Mouse (Mus musculus): ENCODE results near the gene Gm13304. TPM values are rescaled to one million over a fixed set of nuclear protein-coding genes. Genes with fewer than 3 reads are reported as not detected.
"Not testable (repeated sequence)": the region's sequence is repeated elsewhere in the genome, so short reads cannot be mapped to it uniquely, and the experiment has no call there.

The Gm13304 gene
- 0.17 and 0.24 TPM in 2 replicates for polyA plus RNA-seq (2016; fragmentation: Nextera tagmentation; extraction: Ambion mirVana)

DNA sequence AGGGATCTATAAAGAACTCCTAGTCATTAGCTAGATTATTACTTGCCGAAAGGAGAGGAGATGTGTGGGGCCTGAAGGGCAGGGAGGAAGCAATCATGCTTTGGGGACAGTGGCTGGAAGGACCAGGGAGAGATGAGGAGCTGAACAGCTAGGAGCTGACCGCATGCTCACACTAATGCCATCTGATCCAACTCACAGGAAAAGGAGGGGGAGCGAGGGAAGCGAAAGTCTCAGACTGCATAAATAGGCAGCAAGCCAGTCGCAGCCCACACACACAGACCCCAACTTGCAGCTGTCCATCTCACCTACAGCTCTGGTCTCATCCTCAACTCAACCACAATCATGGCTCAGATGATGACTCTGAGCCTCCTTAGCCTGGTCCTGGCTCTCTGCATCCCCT lies at the start of gene Gm13304:
Gm13304 (plus strand) TSS at position 301 of the 400 bp plus-strand sequence.
- DNase-seq (ENCODE audit: low spot score); H3K27ac ChIP-seq; H3K27me3 ChIP-seq (ENCODE audit: insufficient read depth, poor library complexity, severe bottlenecking); H3K4me1 ChIP-seq; H3K4me3 ChIP-seq; H3K9me3 ChIP-seq; H3K36me3 ChIP-seq: not testable (repeated sequence)
- WGBS: no CpG with 5 or more reads among the region's 5 CpGs

DNA sequence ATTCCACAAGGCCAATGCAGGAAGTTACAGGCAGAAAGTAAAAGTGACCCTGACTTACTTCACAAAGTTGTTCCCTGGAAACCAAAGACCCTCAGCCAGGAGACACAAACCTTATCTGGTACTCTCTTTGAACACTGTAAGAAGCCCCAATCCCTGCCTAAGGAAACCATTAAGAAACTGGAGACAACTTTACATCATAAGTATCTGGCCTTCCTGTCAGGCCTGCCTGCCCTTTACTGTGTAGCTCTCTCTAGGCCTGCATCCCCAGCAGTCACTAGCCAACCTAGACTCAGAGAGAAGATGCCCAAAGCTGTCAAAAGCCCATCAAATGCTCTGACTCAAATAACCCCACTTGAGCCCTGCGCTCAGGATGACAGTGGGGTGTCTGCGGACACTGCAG lies 23.7 kb upstream of the Gm13304 start, which contains the start of gene Gm3893:
Gm3893 (plus strand) TSS at position 301 of the 400 bp plus-strand sequence.
- no CpG with 5 or more reads among the region's 2 CpGs for WGBS
- not testable (repeated sequence) for H3K4me1 ChIP-seq; H3K27me3 ChIP-seq (ENCODE audit: insufficient read depth, poor library complexity, severe bottlenecking); H3K36me3 ChIP-seq; H3K4me3 ChIP-seq; H3K9me3 ChIP-seq; DNase-seq (ENCODE audit: low spot score); H3K27ac ChIP-seq

DNA sequence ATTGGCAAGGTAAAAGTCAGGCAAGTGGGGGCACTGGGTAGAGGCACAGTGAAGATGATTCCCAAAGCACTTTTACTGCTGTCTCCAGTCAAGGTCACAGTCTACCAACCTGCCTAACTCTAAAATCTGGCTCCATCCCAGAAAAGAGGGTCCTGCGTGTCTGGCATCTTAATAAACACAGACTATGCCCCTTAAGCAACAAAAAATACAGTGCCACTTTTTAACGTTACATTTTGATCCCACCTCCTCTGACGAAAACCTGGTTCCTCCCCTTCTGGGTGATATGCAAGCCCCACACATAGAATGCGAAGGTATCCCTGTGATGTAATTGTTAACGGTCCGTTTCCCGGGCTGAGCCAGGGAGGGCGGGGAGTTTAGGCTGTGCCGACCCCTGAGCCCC lies 38.5 kb downstream of the Gm13304 start, which contains the start of gene Gm13306:
Gm13306 (plus strand) TSS at position 301 of the 400 bp plus-strand sequence.
- H3K27ac ChIP-seq; H3K4me1 ChIP-seq; H3K27me3 ChIP-seq (ENCODE audit: insufficient read depth, poor library complexity, severe bottlenecking); DNase-seq (ENCODE audit: low spot score); H3K9me3 ChIP-seq; H3K4me3 ChIP-seq; H3K36me3 ChIP-seq: not testable (repeated sequence)
- WGBS: no CpG with 5 or more reads among the region's 9 CpGs

Other genes starting within 250 kb of the Gm13304 start
- gene Gm21541, start 211.2 kb upstream of the Gm13304 start, polyA plus RNA-seq (2016; fragmentation: Nextera tagmentation; extraction: Ambion mirVana): not detected in 2 replicates
- gene Gm20878, start 173.2 kb upstream of the Gm13304 start, polyA plus RNA-seq (2016; fragmentation: Nextera tagmentation; extraction: Ambion mirVana): 1.2 and 1.7 TPM in 2 replicates
- 0.06 and 0.07 TPM in 2 replicates for gene Fam205a4, start 148.8 kb upstream of the Gm13304 start, polyA plus RNA-seq (2016; fragmentation: Nextera tagmentation; extraction: Ambion mirVana)
- gene Gm21093, start 80.1 kb upstream of the Gm13304 start, polyA plus RNA-seq (2016; fragmentation: Nextera tagmentation; extraction: Ambion mirVana): 0.14 TPM in 1 of 2 replicates, not detected in the other
- not detected in 2 replicates for gene Gm3893, start 23.6 kb upstream of the Gm13304 start, polyA plus RNA-seq (2016; fragmentation: Nextera tagmentation; extraction: Ambion mirVana)
- gene Gm13306, start 38.6 kb downstream of the Gm13304 start, polyA plus RNA-seq (2016; fragmentation: Nextera tagmentation; extraction: Ambion mirVana): 0.50 and 0.74 TPM in 2 replicates
- gene Gm13305, start 53.8 kb downstream of the Gm13304 start, polyA plus RNA-seq (2016; fragmentation: Nextera tagmentation; extraction: Ambion mirVana): 0.33 TPM in 1 of 2 replicates, not detected in the other
- gene Gm10600, start 125.8 kb downstream of the Gm13304 start, polyA plus RNA-seq (2016; fragmentation: Nextera tagmentation; extraction: Ambion mirVana): not detected in 2 replicates
- not detected in 2 replicates for gene Ccl21b, start 140.9 kb downstream of the Gm13304 start, polyA plus RNA-seq (2016; fragmentation: Nextera tagmentation; extraction: Ambion mirVana)
- gene Gm21953, start 179.4 kb downstream of the Gm13304 start, polyA plus RNA-seq (2016; fragmentation: Nextera tagmentation; extraction: Ambion mirVana): not detected in 2 replicates
- gene Fam205a3, start 203.5 kb downstream of the Gm13304 start, polyA plus RNA-seq (2016; fragmentation: Nextera tagmentation; extraction: Ambion mirVana): not detected in 2 replicates